Mouse (Mus musculus) liver, embryonic 14.5 days (tissue): ENCODE data around the gene Nckipsd. TPM values are rescaled to one million over a fixed set of nuclear protein-coding genes. Genes with fewer than 3 reads are reported as not detected.
A peak's percentile ranks its signal among the peaks of the same experiment; 100 is the strongest.

ENCODE experiments used
- ATAC-seq: fragments of 200-750 bp; cut with Nextera tagmentation; 2 replicates; pipeline ENCODE4 v1.8.0; 2017; ENCODE audit warnings: moderate number of reproducible peaks, mild to moderate bottlenecking, moderate library complexity; ENCODE audit not compliant: insufficient read depth
- DNase-seq, 3 experiments: peaks; one replicate each; pipeline ENCODE4 v3.0.0-alpha.2; 2012 to 2013; ENCODE audit warnings: low read depth in 3 of 3, low spot score in 3 of 3
- H3K27ac ChIP-seq: fragments of 300-500 bp; sonication (generic); 2 replicates; pipeline ENCODE4 v1.5.1; 2014; ENCODE audit warnings: moderate library complexity, mild to moderate bottlenecking, control low read depth, inconsistent platforms
- H3K27me3 ChIP-seq: fragments of 300-500 bp; sonication (generic); 2 replicates; pipeline ENCODE4 v1.6.1; 2014; ENCODE audit warnings: mild to moderate bottlenecking, low read length, moderate library complexity; ENCODE audit not compliant: control insufficient read depth, insufficient read depth
- H3K36me3 ChIP-seq: fragments of 300-500 bp; sonication (generic); replicated peaks from 2 replicates; pipeline ENCODE4 v1.6.1; 2014; ENCODE audit warnings: low read depth; ENCODE audit not compliant: control insufficient read depth, insufficient read depth
- H3K4me1 ChIP-seq, 2 experiments: fragments of 200-500 bp in 1 of 2; fragments of 300-500 bp in 1 of 2; sonication (generic) in 1 of 2; replicated peaks; 2 replicates each; pipeline ENCODE4 v1.6.1; 2012 to 2014; ENCODE audit warnings: antibody characterized with exemption in 1 of 2, inconsistent platforms in 1 of 2, low read length in 1 of 2; ENCODE audit not compliant: control insufficient read depth in 2 of 2, insufficient read depth in 2 of 2
- H3K4me2 ChIP-seq: fragments of 300-500 bp; sonication (generic); 2 replicates; pipeline ENCODE4 v1.6.1; 2014; ENCODE audit warnings: low read depth, mild to moderate bottlenecking, control low read depth, moderate library complexity
- H3K4me3 ChIP-seq, 2 experiments: fragments of 200-500 bp in 1 of 2; fragments of 300-500 bp in 1 of 2; sonication (generic) in 1 of 2; 2 replicates each; pipeline ENCODE4 v1.5.1; 2012 to 2014; ENCODE audit warnings: low read depth in 2 of 2, low read length in 2 of 2, mild to moderate bottlenecking in 2 of 2, control low read depth in 1 of 2, inconsistent platforms in 1 of 2, moderate library complexity in 1 of 2; ENCODE audit not compliant: insufficient read depth in 1 of 2
- H3K9ac ChIP-seq: fragments of 300-500 bp; sonication (generic); replicated peaks from 2 replicates; pipeline ENCODE4 v1.6.1; 2014; ENCODE audit warnings: mild to moderate bottlenecking, control low read depth, moderate library complexity
- H3K9me3 ChIP-seq: fragments of 300-500 bp; sonication (generic); 2 replicates; pipeline ENCODE4 v1.6.1; 2016; ENCODE audit warnings: low read length, mixed read lengths; ENCODE audit not compliant: control insufficient read depth
- CTCF ChIP-seq: IDR thresholded peaks from 2 replicates; pipeline ENCODE4 v1.5.1; 2016; ENCODE audit warnings: antibody characterized with exemption, low read depth, control low read depth
- EP300 ChIP-seq: IDR thresholded peaks from 2 replicates; pipeline ENCODE4 v1.6.1; 2016; ENCODE audit warnings: antibody characterized with exemption, low read depth
- WGBS: fragments of 180-500 bp; shearing (Covaris S2); extraction: QIAGEN DNeasy Blood & Tissue Kit; methylation state at CpG from one replicate; pipeline ENCODE4 v1.1.7; 2014; ENCODE audit not compliant: insufficient replicate concordance; 5-methylcytosine and 5-hydroxymethylcytosine counted together
- polyA plus RNA-seq, 2 experiments: library from polyadenylated mRNA; depleted of rRNA in 1 of 2; stranded (reverse) in 1 of 2; unstranded in 1 of 2; fragments of >200 nt; fragmentation: Nextera tagmentation in 1 of 2; extraction: Ambion mirVana in 1 of 2; gene quantifications; 2 replicates each; pipeline versions ENCODE4 v1.2.1 to v1.2.3; 2012 to 2014

Gene Nckipsd
- polyA plus RNA-seq (2012; rRNA removed) (3.4 and 4.0 TPM in 2 replicates), polyA plus RNA-seq (2014; fragmentation: Nextera tagmentation; extraction: Ambion mirVana) (3.2 TPM in 2 replicates)

GRCm38 (mm10) chr9:108808163-108808665 is at the start of gene Nckipsd:
TSS of gene Nckipsd (plus strand) at chr9:108808368.
- WGBS: under 1% methylated on average over 62 of the region's 62 CpGs
- DNase-seq (peak; percentile 80 to 85 (median 80)), ATAC-seq (peak; percentile 83)
- H3K27me3 ChIP-seq: no peaks in the 10 kb centered on the region
- peak within 1 kb of the TSS; percentile 65 to 85 for H3K4me3 ChIP-seq
- peak within 1 kb of the TSS; percentile 100 for H3K4me2 ChIP-seq
- H3K27ac ChIP-seq: peak within 1 kb of the TSS; percentile 94
- peaks cover 33% of the 10 kb centered on the region for H3K36me3 ChIP-seq
- TF ChIP-seq CTCF (peak; percentile 86), EP300 (no peak)
- H3K9ac ChIP-seq: peak within 1 kb of the TSS; percentile 82
- H3K9me3 ChIP-seq: no peaks in the 10 kb centered on the region
- peaks cover 33 to 40% of the 10 kb centered on the region in 2 experiments for H3K4me1 ChIP-seq

GRCm38 (mm10) chr9:108759121-108759520 is 49.0 kb upstream of the Nckipsd start:
- Histone ChIP-seq H3K27me3 (no peaks in the 10 kb centered on the region), H3K4me3 (no peak overlapping the region), H3K27ac (no peak overlapping the region), H3K9me3 (no peaks in the 10 kb centered on the region), H3K4me1 (no peaks in the 10 kb centered on the region), H3K4me2 (no peak overlapping the region), H3K36me3 (no peaks in the 10 kb centered on the region), H3K9ac (no peak overlapping the region)
- no peak for ATAC-seq
- no peak for TF ChIP-seq CTCF
- no peak for TF ChIP-seq EP300
- 91% methylated on average over 20 of the region's 20 CpGs for WGBS
- DNase-seq: no peak

- TF ChIP-seq CTCF (peak; percentile 96), EP300 (no peak)
- Histone ChIP-seq H3K4me1 (no peaks in the 10 kb centered on the region), H3K27ac (no peak overlapping the region), H3K4me3 (no peak overlapping the region), H3K9ac (no peak overlapping the region), H3K4me2 (no peak overlapping the region), H3K9me3 (no peaks in the 10 kb centered on the region), H3K36me3 (no peaks in the 10 kb centered on the region), H3K27me3 (no peaks in the 10 kb centered on the region)
- ATAC-seq: no peak
- 46% methylated on average over 2 of the region's 2 CpGs for WGBS
- DNase-seq: peak in 2 of 3 experiments; percentile 33 to 51
Observed at GRCm38 (mm10) chr9:108759805-108760204, 48.4 kb upstream of the Nckipsd start.

GRCm38 (mm10) chr9:108761561-108761960 is 46.6 kb upstream of the Nckipsd start:
- peaks cover 0 to 4% of the 10 kb centered on the region in 2 experiments; a peak in 1 of 4 replicates for H3K4me1 ChIP-seq
- no peak overlapping the region for H3K4me3 ChIP-seq
- no peaks in the 10 kb centered on the region for H3K27me3 ChIP-seq
- H3K27ac ChIP-seq: no peak overlapping the region
- H3K36me3 ChIP-seq: no peaks in the 10 kb centered on the region
- DNase-seq (no peak), ATAC-seq (no peak)
- no peaks in the 10 kb centered on the region for H3K9me3 ChIP-seq
- H3K9ac ChIP-seq: no peak overlapping the region
- no peak overlapping the region for H3K4me2 ChIP-seq
- TF ChIP-seq CTCF (no peak), EP300 (no peak)

DNA sequence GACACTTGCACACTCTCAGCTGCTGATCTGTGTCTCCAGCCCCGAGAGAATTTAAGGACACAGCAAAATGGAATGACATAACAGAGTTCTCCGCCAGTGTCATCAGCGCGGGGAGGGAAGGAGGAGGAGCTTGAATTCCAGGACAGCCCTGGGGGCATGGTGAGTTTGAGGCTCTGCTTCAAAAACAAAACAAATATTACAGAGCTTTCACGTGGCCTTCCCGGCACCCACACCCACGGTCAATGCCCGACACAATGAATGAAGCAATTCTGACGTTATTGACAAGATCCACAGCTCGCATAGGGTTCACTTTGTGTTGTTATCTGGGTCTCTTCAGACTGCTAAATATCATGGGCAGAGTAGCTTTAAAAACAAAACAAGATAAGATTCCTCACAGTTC is 43.2 kb upstream of the Nckipsd start:
- ATAC-seq: no peak
- H3K9me3 ChIP-seq: no peaks in the 10 kb centered on the region
- no peaks in the 10 kb centered on the region for H3K36me3 ChIP-seq
- H3K4me3 ChIP-seq: no peak overlapping the region
- H3K4me2 ChIP-seq: no peak overlapping the region
- TF ChIP-seq EP300 (no peak), CTCF (no peak)
- no peaks in the 10 kb centered on the region for H3K27me3 ChIP-seq
- DNase-seq: no peak
- H3K9ac ChIP-seq: no peak overlapping the region
- H3K4me1 ChIP-seq: peaks cover 0 to 4% of the 10 kb centered on the region in 2 experiments; a peak in 1 of 4 replicates
- WGBS: 52% methylated on average over 10 of the region's 10 CpGs
- H3K27ac ChIP-seq: no peak overlapping the region
